Mouse (Mus musculus): ENCODE results near the gene Rap2a. TPM values are rescaled to one million over a fixed set of nuclear protein-coding genes. Genes with fewer than 3 reads are reported as not detected.

The Rap2a gene
- total and polyA plus RNA-seq, 2 experiments from 2014 or later = 8.3 to 15.2 TPM

GRCm38 (mm10) chr14:120518706-120519105 lies 40.5 kb downstream of the Rap2a start:
- 75% methylated on average over 5 of the region's 5 CpGs for WGBS
- no peaks in the 10 kb centered on the region; the same call in 1 of the 2 replicates for H3K4me1 ChIP-seq (ENCODE audit: control insufficient read depth, insufficient read depth)
- H3K4me3 ChIP-seq (ENCODE audit: low read depth, low read length) = no peak overlapping the region
- DNase-seq (ENCODE audit: low spot score) (no peak), ATAC-seq (ENCODE audit: insufficient read depth, low read depth) (no peak)
- no peaks in the 10 kb centered on the region for H3K27me3 ChIP-seq (ENCODE audit: control insufficient read depth, insufficient read depth, low read length)
- H3K4me2 ChIP-seq (ENCODE audit: low read depth, low read length) = no peak overlapping the region
- H3K36me3 ChIP-seq (replicated peaks; ENCODE audit: control insufficient read depth, insufficient read depth, low read length) = no peaks in the 10 kb centered on the region
- H3K9me3 ChIP-seq (replicated peaks; ENCODE audit: control insufficient read depth, low read length) = no peaks in the 10 kb centered on the region
- TF ChIP-seq EP300 (IDR thresholded peaks at IDR 0.05; ENCODE audit: low read depth) (no peak), CTCF (IDR thresholded peaks at IDR 0.05; ENCODE audit: low read depth) (no peak)
- H3K9ac ChIP-seq (replicated peaks; ENCODE audit: low read depth, low read length) = no peak overlapping the region
- H3K27ac ChIP-seq (ENCODE audit: low read depth) = no peak overlapping the region

DNA sequence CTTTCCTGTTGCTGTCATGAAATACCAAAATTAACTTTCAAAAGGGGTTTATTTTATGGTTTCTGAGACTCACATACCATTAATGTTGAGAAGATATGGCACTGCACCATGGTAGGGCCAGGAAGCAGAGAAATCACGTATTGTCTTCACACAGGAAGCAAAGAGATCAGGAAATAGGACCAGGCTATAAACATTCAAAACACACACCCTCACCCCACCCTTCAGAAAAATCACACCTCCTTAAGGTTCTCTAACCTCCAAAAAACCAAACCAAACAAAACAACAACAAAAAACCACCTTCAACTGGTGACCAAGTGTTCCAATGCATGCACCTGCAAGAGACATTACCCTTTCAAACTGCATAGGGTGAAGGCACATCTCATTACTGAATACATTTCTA lies 41.7 kb downstream of the Rap2a start:
- Histone ChIP-seq H3K9ac (replicated peaks; ENCODE audit: low read depth, low read length) (no peak overlapping the region), H3K27me3 (ENCODE audit: control insufficient read depth, insufficient read depth, low read length) (no peaks in the 10 kb centered on the region), H3K4me1 (ENCODE audit: control insufficient read depth, insufficient read depth) (no peaks in the 10 kb centered on the region; the same call in 1 of the 2 replicates), H3K4me2 (ENCODE audit: low read depth, low read length) (no peak overlapping the region), H3K27ac (ENCODE audit: low read depth) (no peak overlapping the region), H3K36me3 (replicated peaks; ENCODE audit: control insufficient read depth, insufficient read depth, low read length) (no peaks in the 10 kb centered on the region), H3K9me3 (replicated peaks; ENCODE audit: control insufficient read depth, low read length) (no peaks in the 10 kb centered on the region), H3K4me3 (ENCODE audit: low read depth, low read length) (no peak overlapping the region)
- TF ChIP-seq EP300 (IDR thresholded peaks at IDR 0.05; ENCODE audit: low read depth) (no peak), CTCF (IDR thresholded peaks at IDR 0.05; ENCODE audit: low read depth) (no peak)
- DNase-seq (ENCODE audit: low spot score) (no peak), ATAC-seq (ENCODE audit: insufficient read depth, low read depth) (no peak)
- 65% methylated on average over 1 of the region's 1 CpGs for WGBS

DNA sequence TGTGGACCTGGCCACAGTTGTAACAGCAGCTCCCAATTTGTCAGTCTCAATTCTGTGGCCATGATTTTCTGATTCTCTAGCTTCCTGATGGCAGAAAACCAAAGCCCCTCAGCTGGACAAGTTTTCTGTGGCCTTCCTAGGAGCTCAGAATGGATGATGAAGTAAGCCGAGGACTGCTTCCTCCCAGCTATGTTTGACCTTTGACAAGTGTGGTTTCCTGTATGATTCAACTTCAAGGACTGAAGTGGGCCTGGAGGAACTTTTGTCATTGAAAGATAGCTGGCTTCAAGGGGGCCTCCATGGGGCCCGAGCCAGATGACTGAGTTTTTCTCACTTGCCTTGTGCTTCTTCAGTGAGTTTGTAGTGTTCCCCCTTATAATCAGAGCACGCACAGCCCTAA lies 42.6 kb downstream of the Rap2a start:
- WGBS = 46% methylated on average over 3 of the region's 3 CpGs
- H3K4me2 ChIP-seq (ENCODE audit: low read depth, low read length) = no peak overlapping the region
- no peaks in the 10 kb centered on the region; the same call in 1 of the 2 replicates for H3K4me1 ChIP-seq (ENCODE audit: control insufficient read depth, insufficient read depth)
- TF ChIP-seq EP300 (IDR thresholded peaks at IDR 0.05; ENCODE audit: low read depth) (no peak), CTCF (IDR thresholded peaks at IDR 0.05; ENCODE audit: low read depth) (no peak)
- no peaks in the 10 kb centered on the region for H3K27me3 ChIP-seq (ENCODE audit: control insufficient read depth, insufficient read depth, low read length)
- H3K36me3 ChIP-seq (replicated peaks; ENCODE audit: control insufficient read depth, insufficient read depth, low read length) = no peaks in the 10 kb centered on the region
- DNase-seq (ENCODE audit: low spot score) (no peak), ATAC-seq (ENCODE audit: insufficient read depth, low read depth) (no peak)
- no peak overlapping the region for H3K4me3 ChIP-seq (ENCODE audit: low read depth, low read length)
- H3K9ac ChIP-seq (replicated peaks; ENCODE audit: low read depth, low read length) = no peak overlapping the region
- H3K9me3 ChIP-seq (replicated peaks; ENCODE audit: control insufficient read depth, low read length) = no peaks in the 10 kb centered on the region
- no peak overlapping the region for H3K27ac ChIP-seq (ENCODE audit: low read depth)

- no peak for ATAC-seq (ENCODE audit: insufficient read depth, low read depth)
- no peak for DNase-seq (ENCODE audit: low spot score)
- Histone ChIP-seq H3K9me3 (replicated peaks; ENCODE audit: control insufficient read depth, low read length) (no peaks in the 10 kb centered on the region), H3K4me3 (ENCODE audit: low read depth, low read length) (no peak overlapping the region), H3K9ac (replicated peaks; ENCODE audit: low read depth, low read length) (no peak overlapping the region), H3K27me3 (ENCODE audit: control insufficient read depth, insufficient read depth, low read length) (no peaks in the 10 kb centered on the region), H3K4me1 (ENCODE audit: control insufficient read depth, insufficient read depth) (no peaks in the 10 kb centered on the region; the same call in 1 of the 2 replicates), H3K27ac (ENCODE audit: low read depth) (no peak overlapping the region), H3K36me3 (replicated peaks; ENCODE audit: control insufficient read depth, insufficient read depth, low read length) (no peaks in the 10 kb centered on the region), H3K4me2 (ENCODE audit: low read depth, low read length) (no peak overlapping the region)
- 88% methylated on average over 5 of the region's 5 CpGs for whole genome bisulfite sequencing
- TF ChIP-seq EP300 (IDR thresholded peaks at IDR 0.05; ENCODE audit: low read depth) = no peak
- TF ChIP-seq CTCF (IDR thresholded peaks at IDR 0.05; ENCODE audit: low read depth) = no peak
Measured at GRCm38 (mm10) chr14:120523296-120523695, 45.1 kb downstream of the Rap2a start.

- no peak for DNase-seq (ENCODE audit: low spot score)
- no peaks in the 10 kb centered on the region for H3K27me3 ChIP-seq (ENCODE audit: control insufficient read depth, insufficient read depth, low read length)
- ATAC-seq (ENCODE audit: insufficient read depth, low read depth) = no peak
- no peak overlapping the region for H3K4me2 ChIP-seq (ENCODE audit: low read depth, low read length)
- no peak overlapping the region for H3K27ac ChIP-seq (ENCODE audit: low read depth)
- H3K4me3 ChIP-seq (ENCODE audit: low read depth, low read length) = no peak overlapping the region
- H3K9ac ChIP-seq (replicated peaks; ENCODE audit: low read depth, low read length) = no peak overlapping the region
- H3K4me1 ChIP-seq (ENCODE audit: control insufficient read depth, insufficient read depth) = no peaks in the 10 kb centered on the region; the same call in 1 of the 2 replicates
- TF ChIP-seq CTCF (IDR thresholded peaks at IDR 0.05; ENCODE audit: low read depth) (no peak), EP300 (IDR thresholded peaks at IDR 0.05; ENCODE audit: low read depth) (no peak)
- H3K9me3 ChIP-seq (replicated peaks; ENCODE audit: control insufficient read depth, low read length) = no peaks in the 10 kb centered on the region
- 64% methylated on average over 2 of the region's 2 CpGs for WGBS
- no peaks in the 10 kb centered on the region for H3K36me3 ChIP-seq (replicated peaks; ENCODE audit: control insufficient read depth, insufficient read depth, low read length)
Measured at GRCm38 (mm10) chr14:120525644-120526043, 47.4 kb downstream of the Rap2a start.

DNA sequence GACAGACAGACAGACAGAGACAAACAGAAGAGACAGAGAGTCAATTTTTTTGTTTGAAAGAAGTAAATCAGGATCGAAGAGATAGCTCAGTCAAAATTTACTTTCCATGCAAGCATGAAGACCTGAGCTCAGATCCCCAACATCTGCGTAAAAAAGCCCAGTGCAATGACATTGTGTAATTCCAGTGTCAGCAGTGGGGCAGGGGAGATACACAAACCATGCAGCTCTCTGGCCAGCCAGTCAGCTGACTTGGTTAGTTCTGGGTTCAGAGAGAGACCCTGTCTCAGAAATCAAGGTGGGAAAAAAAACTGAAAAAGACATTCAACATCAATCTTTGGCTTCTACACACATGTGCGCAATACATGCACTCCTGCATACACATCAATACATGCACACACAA lies 55.1 kb downstream of the Rap2a start:
- Histone ChIP-seq H3K36me3 (replicated peaks; ENCODE audit: control insufficient read depth, insufficient read depth, low read length) (no peaks in the 10 kb centered on the region), H3K9me3 (replicated peaks; ENCODE audit: control insufficient read depth, low read length) (no peaks in the 10 kb centered on the region), H3K4me2 (ENCODE audit: low read depth, low read length) (no peak overlapping the region), H3K4me3 (ENCODE audit: low read depth, low read length) (no peak overlapping the region), H3K9ac (replicated peaks; ENCODE audit: low read depth, low read length) (no peak overlapping the region), H3K27ac (ENCODE audit: low read depth) (no peak overlapping the region), H3K27me3 (ENCODE audit: control insufficient read depth, insufficient read depth, low read length) (no peaks in the 10 kb centered on the region), H3K4me1 (ENCODE audit: control insufficient read depth, insufficient read depth) (peaks cover 16% of the 10 kb centered on the region)
- DNase-seq (ENCODE audit: low spot score) = no peak
- no peak for ATAC-seq (ENCODE audit: insufficient read depth, low read depth)
- TF ChIP-seq CTCF (IDR thresholded peaks at IDR 0.05; ENCODE audit: low read depth) = no peak
- TF ChIP-seq EP300 (IDR thresholded peaks at IDR 0.05; ENCODE audit: low read depth) = no peak
- WGBS = 98% methylated on average over 3 of the region's 3 CpGs

All from heart, postnatal 0 days (tissue).